Mouse (Mus musculus) gastrocnemius, adult 8-10 months (tissue): ENCODE measurements around the gene Trim38. TPM values are rescaled to one million over a fixed set of nuclear protein-coding genes. Genes with fewer than 3 reads are reported as not detected.
"Not testable (repeated sequence)": the region's sequence is repeated elsewhere in the genome, so short reads cannot be mapped to it uniquely, and the experiment has no call there.

ENCODE experiments used
- DNase-seq, 2 experiments: peaks; one replicate each; pipeline ENCODE4 v3.0.0; 2022; ENCODE audit warnings: low spot score in 2 of 2
- total RNA-seq, 4 experiments: library from RNA; stranded (reverse); gene quantifications; 2 replicates each; pipeline ENCODE4 v1.2.4; 2022

Trim38 gene
- total RNA-seq, result not detected

DNA sequence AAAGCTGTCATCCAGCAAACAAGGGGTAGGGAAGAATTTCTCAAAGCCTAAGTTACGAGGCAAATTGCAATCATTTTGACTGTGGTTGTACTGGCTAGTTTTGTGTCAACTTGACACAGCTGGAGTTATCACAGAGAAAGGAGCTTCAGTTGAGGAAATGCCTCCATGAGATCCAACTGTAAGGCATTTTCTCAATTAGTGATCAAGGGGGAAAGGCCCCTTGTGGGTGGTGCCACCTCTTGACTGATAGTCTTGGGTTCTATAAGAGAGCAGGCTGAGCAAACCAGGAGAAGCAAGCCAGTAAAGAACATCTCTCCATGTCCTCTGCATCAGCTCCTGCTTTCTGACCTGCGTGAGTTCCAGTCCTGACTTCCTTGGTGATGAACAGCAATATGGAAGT lies at the start of gene Trim38:
Trim38 (plus strand) TSS at position 301 of the 400 bp plus-strand sequence.
- DNase-seq, result not testable (repeated sequence)

DNA sequence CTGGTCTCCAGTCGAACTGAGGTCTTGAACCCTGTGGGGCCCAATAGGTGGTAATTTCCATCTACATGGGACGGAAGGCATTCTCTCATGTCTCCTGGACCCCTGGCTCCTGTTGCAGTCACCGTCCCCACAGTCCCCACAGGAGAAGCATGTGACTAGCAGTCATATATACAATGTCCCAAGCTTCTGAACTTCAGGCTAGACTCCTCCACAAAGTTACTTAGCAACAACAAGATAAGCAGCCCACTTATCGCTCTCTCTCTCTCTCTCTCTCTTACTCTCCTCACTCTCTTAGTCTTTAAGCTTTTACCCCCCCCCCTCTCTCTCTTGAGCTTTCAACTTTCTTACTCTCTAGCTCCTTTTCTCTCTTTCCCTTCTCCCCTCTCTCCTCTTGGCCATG lies 45.5 kb upstream of the Trim38 start:
- DNase-seq, result no peak

DNA sequence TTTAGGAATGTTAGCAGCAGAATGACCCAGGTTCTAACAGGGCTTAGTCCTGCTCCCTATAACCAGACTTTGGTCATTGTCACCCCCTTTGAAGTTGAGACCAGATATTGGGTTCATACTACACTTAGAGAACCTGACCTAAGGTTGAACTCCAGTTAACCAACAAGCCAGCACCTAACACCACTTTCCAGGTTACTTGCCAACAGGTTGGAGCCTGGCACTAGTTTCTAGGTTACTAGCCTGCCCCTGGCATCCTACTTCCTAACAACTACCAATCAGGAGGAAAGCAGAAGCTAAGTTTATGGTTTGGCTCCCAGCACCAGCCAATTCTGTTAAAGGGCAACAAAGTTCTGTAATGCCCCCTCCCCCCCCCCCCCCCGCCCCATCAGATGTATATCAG lies 44.5 kb upstream of the Trim38 start:
- no peak for DNase-seq

DNA sequence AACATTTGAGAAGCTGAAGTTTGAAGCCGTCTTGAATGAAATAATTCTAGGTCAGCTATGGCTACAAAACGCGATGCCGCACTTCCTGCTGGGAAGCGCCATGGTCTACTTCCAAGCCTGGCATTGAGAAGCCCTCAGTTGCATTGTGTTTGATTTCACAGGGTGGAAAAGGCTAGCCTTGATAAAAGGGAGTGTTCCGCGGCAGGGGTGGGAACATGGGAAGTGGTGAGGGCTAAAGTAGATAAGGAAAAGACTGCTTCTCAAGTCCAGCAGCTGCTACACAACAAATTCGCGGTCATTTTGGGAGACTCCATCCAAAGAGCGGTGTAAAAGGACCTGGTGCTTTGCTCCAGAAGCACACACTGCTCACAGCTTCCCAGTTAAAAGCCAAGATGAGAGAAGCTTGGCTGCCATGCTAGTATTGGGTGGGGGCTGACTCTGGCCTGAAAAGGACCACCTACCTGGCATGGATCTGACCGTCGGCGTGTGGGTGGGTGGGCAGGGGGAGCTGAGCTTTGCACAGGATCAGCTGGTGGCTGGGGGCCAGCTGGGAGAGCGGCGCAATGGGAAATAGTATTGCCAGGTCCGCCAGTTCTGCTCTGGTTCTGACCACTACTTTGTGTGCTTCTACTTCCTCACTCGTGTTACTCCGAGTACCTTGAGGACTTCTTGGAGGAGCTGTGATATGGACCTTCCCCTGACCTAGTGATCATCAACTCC lies 41.1 kb upstream of the Trim38 start:
- no peak for DNase-seq

DNA sequence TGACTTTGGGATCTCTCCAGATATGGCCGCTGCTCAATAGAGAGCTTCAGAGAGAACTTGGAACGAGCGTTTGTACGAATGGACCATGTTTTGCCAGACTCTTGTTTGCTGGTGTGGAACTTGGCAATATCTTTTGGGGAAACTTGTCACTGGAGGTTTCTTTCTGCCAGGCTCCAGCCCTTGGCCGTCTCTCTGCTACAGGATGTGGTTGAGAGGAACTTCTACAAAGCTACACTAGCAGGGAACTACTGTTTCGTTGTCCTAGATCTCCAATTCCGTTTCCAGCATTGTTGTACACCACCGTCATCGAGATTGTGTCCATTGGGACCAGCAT lies 40.6 kb upstream of the Trim38 start:
- DNase-seq, result no peak

DNA sequence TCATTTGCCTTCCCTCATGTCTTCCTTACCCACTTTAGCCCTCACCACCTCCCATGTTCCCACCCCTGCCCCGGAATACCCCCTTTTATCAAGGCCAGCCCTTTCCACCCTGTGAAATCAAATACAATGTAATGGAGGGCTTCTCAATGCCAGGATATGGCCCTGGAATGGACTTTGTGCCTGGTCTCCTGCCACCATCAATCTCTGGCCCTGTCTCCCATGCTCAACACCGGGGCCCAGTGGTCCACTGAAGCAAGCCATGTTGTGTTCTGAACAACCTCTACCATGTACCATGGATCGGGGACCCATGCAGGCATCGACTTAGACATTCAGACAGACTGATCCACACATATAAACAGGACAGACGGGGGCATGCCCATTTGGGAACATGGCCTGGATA lies 40.0 kb upstream of the Trim38 start:
- DNase-seq, result no peak

DNA sequence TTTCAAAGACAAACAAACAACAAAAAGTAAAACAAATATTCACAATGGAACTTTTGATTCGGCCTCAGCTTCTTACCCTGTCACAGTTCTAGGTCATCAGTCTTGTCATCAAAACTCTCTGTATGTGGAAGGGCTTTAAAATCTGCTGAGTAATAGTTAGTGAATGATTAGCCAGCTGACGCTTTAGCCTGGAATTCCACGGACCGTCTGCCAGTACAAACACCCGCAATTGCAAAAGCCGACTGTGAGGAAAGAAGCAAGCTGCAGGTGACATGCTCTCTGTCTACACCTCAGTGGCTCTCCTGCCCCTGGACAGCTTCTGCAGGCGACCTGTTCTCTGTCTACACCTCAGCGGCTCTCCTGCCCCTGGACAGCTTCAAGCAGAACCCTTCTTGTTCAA lies 39.2 kb upstream of the Trim38 start:
- no peak for DNase-seq

DNA sequence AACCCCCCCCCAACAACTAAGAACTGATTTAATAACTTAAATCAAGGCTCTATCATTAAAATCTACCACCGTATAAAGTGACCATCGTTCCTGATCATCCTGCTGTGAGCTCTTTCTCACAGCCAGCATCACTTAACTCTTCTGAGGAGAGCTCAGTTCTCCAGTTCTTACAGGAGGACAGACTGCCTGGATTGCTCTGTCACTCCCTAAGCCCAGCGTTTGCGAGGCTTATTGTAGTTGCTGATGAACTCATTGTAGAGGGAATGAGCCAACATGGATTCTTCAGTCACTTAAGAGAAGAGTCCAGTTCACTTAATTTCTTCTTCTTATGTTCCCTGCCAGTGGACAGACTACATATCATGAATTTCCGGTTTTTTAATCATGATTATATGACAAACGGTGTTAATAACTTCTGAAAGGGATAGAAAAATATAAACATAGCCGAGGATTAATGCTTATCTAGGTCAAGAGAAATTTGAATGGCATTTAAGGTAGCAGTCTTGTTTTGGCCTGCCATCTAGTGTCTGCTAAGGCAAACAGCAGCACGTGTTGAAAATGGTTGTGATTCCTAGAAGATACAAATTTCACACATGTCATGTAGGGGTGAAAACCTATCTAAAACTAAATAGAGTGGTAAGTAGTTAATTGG lies 37.4 kb upstream of the Trim38 start:
- DNase-seq, result no peak

DNA sequence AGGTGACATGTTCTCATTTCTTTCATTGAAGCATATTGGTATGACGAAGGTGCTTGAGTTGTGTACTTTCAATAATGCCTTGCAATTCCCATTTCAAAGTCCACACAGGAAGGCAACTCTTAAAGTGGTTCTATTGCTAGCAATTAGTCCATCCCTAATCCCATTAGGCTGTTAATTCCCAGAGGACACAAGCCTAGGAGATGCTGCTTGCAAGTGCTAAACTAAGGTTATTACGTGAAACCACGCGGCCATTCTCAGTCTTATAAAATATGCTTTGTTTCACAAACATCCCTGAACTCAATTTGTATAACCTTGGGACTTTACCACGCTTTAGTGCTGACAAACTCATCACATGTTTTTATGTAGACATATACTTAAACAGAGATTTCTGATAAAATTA lies 32.6 kb upstream of the Trim38 start:
- DNase-seq, result no peak

DNA sequence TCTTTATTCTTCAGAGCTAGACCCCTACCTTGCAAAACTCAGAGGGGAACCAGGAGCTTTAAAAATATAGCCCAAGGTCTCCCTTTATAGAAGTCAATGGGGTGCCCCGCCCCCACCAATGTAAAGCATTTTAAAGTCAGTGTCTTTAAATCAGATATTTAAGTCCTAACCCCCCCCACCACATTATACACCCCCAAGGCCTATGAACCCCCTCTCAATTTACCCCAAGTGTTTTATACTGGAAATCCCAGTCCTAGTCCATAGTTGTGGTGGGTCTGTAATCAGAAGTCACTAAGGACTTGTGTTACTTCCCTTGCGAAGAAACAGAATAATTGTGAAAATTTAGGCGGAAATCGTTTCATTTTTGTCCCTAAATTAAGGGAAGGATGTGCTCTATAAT lies 31.7 kb upstream of the Trim38 start:
- no peak for DNase-seq

DNA sequence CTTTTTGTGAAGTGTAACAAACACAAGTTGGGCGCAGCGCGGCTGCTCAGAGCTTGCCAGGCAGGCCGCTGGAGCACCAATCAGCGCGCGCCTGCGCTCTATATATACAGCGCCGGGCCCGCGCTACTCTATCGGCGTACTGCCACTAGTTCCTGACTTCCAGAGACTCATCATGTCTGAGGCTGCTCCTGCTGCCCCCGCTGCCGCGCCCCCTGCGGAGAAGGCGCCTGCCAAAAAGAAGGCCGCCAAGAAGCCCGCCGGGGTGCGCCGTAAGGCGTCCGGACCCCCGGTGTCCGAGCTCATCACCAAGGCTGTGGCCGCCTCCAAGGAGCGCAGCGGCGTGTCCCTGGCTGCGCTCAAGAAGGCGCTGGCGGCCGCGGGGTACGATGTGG lies 31.0 kb upstream of the Trim38 start, which contains the start of gene Hist1h1c:
Hist1h1c (plus strand) TSS at position 132 of the 392 bp plus-strand sequence.
- DNase-seq, result peak; percentile 83 to 87

DNA sequence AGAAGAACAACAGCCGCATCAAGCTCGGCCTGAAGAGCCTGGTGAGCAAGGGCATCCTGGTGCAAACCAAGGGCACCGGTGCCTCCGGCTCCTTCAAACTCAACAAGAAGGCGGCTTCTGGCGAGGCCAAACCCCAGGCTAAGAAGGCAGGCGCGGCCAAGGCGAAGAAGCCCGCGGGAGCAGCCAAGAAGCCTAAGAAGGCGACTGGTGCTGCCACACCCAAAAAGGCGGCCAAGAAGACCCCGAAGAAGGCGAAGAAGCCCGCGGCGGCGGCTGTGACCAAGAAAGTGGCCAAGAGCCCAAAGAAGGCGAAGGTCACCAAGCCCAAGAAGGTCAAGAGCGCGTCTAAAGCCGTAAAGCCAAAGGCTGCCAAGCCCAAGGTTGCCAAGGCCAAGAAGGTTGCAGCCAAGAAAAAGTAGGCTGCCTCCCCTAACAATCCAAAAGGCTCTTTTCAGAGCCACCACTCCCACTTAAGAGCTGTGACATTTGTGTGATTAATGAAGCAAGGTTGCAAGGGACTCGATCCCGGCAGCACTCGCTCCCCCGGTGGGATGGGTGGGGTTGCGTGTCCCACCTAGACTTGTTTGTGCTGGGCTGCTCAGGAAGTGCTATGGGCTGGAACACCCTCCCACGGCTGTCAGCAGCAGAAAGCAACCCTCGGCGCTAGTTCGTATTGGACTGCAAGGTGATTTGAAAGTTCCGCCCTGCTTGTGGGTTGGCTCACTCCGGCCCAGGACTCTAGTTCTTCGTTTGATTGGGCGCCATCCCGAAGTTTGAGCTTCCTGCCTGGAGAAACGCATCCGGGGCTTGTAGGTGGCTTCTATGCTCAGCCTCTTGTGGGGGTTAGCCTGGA lies 30.4 kb upstream of the Trim38 start:
- DNase-seq, result peak; percentile 91 to 93

DNA sequence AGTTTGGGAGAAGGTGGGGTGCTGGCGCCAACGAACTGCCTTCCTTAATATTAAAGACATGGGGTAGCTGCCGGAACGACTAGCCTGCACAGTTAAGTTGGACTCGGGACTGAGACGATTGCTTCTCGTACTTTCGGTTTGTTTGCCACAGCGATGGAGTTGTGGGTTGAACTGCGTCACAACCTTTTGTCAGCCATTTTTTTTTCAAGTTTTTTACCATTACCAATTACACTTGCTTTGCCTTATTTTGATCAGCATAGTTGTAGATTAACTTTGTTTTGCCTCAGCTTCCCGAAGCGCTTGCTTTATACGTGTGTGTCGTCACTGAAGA lies 29.8 kb upstream of the Trim38 start:
- no peak for DNase-seq

DNA sequence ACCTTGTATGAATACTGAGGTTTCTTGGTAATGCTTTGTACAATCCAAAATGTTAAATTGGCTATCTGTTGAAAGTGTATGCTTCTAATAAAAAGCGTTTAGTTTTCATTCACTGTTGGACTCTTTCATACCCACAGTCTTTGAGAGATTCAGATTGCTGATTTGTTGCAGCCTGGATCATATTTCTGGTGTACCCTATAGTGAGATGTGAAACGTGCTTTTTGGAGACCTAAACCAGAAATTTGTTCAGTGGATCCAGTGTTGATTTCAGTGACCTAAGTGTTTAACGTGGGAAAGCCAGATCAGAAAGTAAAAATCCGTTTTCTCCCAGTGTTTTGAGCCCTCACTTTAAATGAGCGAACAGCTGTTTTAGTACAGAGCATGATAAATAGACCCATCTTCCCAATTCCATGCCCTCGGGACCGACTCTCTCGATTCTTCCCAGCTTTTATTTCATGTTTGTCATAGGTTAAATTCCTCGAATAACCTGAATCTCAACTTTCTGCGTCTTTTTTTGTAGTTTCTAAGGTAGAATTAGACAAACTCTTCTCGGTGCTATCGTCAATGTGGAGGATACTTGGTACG lies 29.4 kb upstream of the Trim38 start:
- DNase-seq, result no peak

DNA sequence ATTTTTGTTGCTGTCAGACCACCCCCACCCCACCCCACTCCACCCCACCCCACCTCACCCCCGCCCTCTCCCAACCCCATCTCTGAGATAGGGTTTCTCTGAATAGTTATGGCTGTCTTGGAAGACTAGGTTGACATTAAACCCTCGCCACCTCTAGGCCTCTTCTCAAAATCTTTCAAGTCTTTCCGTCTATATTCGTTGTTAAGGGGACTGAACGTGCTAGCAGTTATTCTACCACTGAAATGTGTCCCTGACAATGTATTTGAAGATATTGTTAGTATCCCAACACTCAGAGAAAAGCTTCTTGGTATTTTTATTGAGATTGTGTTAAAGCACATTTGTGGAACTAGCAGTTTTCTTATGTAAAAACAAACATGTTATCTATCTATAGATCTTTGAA lies 28.8 kb upstream of the Trim38 start:
- no peak for DNase-seq

DNA sequence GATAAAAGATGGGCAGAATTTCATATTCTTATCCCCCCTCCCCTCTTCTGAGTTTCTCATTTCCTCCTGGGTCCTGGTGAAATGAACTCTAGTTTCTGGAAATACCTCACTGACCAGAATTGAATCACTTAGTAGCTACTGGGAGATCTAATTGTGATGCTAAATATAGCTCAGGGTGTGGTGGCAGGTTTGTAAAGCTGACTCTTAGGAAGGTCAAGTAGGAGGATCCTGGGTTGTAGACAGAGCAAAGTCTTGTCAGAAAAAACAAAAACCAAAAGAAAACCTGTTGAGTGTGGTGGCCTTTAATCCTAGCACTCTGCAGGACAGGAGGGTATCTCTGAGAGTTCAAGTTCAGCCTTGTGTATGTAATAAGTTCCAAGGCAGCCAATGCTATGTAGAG lies 27.7 kb upstream of the Trim38 start:
- DNase-seq, result no peak

DNA sequence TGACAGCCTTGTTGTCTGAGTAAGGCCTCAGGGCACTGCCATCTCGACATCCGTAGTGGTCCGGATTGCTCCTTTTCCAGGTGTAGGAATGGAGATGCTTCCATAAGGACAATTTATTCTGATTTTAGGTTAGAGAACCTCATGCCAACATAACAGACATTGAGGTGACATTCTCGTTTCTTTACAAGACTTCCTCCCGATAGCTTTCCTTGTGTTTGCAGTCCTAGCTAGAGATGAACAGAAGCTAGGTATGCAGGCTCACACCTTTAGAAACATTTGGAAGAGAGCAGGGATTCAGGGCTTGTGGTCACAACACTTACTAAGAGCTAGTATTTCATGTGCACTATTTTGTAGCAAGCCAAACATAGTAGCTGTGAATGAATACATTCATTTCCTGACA lies 26.5 kb upstream of the Trim38 start:
- DNase-seq, result no peak

DNA sequence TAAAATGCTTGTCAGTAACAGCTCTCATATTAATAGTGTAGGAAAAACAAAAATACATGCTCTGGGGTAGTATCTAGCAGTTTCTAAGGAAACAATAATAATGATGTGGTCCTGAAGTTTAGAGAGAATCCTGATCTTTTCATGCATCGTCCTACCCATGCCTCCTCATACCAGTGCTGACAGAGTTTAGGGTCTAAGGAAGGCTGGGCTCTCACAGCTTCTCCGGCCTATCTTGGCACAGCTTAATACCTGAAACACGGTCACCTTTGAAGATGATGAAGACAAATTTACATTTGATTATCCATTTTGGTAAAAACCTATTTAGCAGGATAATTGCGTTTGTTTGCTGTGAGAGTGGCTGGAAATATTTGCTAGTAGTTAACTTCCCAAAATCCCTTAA lies 25.8 kb upstream of the Trim38 start:
- no peak for DNase-seq

DNA sequence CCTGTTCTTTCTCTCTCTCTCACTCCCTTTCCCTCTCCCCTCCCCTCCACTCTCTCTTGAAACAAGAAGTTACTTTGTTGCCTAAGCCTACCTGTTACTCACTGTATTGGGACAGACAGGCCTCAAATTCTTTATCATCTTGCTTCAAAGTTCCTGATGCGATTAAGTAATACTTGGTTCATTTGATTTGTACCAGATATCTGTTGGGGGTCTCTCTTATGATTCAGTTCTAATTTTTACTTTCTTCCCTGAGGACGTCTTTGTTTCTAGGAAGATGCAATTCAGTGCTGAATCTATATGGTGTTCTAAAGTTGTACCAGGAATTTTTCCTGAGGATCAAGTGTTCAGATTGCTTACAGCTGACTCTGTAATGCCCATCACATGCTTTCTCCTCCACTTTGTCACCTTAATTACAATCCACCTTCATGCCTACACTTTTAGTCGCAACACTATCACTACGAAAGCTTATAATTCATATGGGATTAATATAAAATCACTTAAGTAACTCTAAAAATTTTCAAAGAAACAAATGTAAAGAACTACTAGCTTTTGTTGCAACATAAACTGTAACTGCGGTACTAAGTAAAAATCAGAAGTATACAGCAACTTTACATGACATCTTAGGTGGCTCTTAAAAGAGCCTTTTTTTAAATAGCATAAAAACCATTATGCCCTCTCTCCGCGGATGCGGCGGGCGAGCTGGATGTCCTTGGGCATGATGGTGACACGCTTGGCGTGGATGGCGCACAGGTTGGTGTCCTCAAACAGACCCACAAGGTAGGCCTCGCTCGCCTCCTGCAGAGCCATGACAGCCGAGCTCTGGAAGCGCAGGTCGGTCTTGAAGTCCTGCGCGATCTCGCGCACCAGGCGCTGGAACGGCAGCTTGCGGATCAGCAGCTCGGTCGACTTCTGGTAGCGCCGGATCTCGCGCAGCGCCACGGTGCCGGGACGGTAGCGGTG lies 25.0 kb upstream of the Trim38 start:
- DNase-seq, result no peak

DNA sequence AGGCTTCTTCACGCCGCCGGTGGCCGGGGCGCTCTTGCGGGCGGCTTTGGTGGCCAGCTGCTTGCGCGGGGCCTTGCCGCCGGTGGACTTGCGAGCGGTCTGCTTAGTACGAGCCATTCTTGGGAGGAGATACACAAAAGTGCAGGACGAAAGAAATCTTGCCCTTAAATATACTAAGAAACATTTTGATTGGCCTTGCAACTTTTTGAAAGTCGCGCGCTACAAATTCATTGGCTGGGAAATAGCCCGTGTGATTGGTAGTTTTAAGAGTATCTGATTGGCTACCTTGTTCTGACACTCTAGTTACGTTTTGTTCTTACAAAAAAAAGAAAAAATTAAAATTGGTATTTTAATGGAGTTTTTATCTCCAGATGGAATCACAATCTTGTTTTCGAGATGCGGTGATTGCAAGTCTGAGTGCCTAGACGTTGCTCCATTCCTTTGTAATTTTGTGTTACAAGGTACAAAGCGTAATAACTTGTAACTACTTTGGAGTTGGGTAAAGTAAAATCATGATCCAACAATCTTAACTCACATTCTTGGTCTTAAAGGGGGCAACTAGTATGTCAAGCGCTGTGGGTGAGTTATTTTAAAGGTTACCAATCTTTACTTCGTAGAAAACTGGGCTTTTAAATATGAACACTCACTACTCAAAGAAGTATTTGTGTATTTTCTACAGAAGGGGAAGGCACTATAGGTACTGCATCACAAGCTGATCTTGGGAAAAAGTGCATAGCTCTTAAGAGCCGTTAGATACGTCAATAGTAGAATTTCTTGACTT lies 24.1 kb upstream of the Trim38 start, which contains the start of gene Hist1h3c:
Hist1h3c (minus strand) TSS at position 222 of the 781 bp plus-strand sequence.
- DNase-seq, result peak; percentile 53 to 59
